Mouse (Mus musculus) cerebellum, postnatal 25 days (tissue): Measurements from ENCODE around the gene Intu.

Experiments used
- DNase-seq, 2 experiments: peaks; one replicate each; pipeline ENCODE4 v3.0.0; 2021; ENCODE audit warnings: mixed read lengths in 2 of 2

Intu gene

GRCm38 (mm10) chr3:40685855-40686515 is 154.9 kb downstream of the Intu start:
- no peak for DNase-seq

GRCm38 (mm10) chr3:40686836-40687235 is 155.8 kb downstream of the Intu start:
- DNase-seq = no peak

GRCm38 (mm10) chr3:40687588-40687987 is 156.5 kb downstream of the Intu start:
- DNase-seq = no peak

GRCm38 (mm10) chr3:40691566-40691965 is 160.5 kb downstream of the Intu start:
- DNase-seq = peak; percentile 62 to 74

GRCm38 (mm10) chr3:40693435-40693834 is 162.3 kb downstream of the Intu start:
- no peak for DNase-seq

GRCm38 (mm10) chr3:40693960-40694359 is 162.9 kb downstream of the Intu start:
- no peak for DNase-seq

GRCm38 (mm10) chr3:40694438-40694837 is 163.4 kb downstream of the Intu start:
- DNase-seq = no peak

- no peak for DNase-seq
Observed at GRCm38 (mm10) chr3:40695162-40695561, 164.1 kb downstream of the Intu start.

- no peak for DNase-seq
Observed at GRCm38 (mm10) chr3:40698834-40699233, 167.7 kb downstream of the Intu start.

GRCm38 (mm10) chr3:40704816-40705430 is 173.8 kb downstream of the Intu start:
- DNase-seq = no peak

GRCm38 (mm10) chr3:40708655-40709054 is 177.6 kb downstream of the Intu start, which contains the start of gene Slc25a31:
TSS of gene Slc25a31 (plus strand) at chr3:40708855.
- DNase-seq = no peak

GRCm38 (mm10) chr3:40716056-40716455 is 185.0 kb downstream of the Intu start:
- no peak for DNase-seq

GRCm38 (mm10) chr3:40719022-40719421 is 187.9 kb downstream of the Intu start:
- DNase-seq = no peak

GRCm38 (mm10) chr3:40738381-40738912 is 207.4 kb downstream of the Intu start:
- DNase-seq = no peak

GRCm38 (mm10) chr3:40744024-40744835 is 213.1 kb downstream of the Intu start, which contains the start of gene Hspa4l:
TSS of gene Hspa4l (plus strand) at chr3:40744495.
- DNase-seq = peak; percentile 10 to 16

- peak; percentile 96 to 98 for DNase-seq
Observed at GRCm38 (mm10) chr3:40744836-40745660, 214.0 kb downstream of the Intu start.

- peak in 1 of 2 experiments; percentile 10 for DNase-seq
Observed at GRCm38 (mm10) chr3:40745661-40746547, 214.8 kb downstream of the Intu start.
